In genomic region chr11:21369248-21370016, GRCm38 (mm10) we compare ENCODE assay signal across 8 mouse cellular contexts. TPM values are rescaled to one million over a fixed set of nuclear protein-coding genes. Genes with fewer than 3 reads are reported as not detected.
A peak's percentile ranks its signal among the peaks of the same experiment; 100 is the strongest.
DNase-seq lines count a peak whose midpoint lies in the region; ATAC-seq and TF ChIP-seq lines count a peak whose summit lies in the region.

No protein-coding gene starts in this region.

- H3K9ac ChIP-seq in neural tube, embryonic 11.5 days (ENCODE audit: low read length), result peak overlapping the region; percentile 62; the same call in 1 of the 2 replicates
- H3K9ac ChIP-seq in intestine, postnatal 0 days (ENCODE audit: low read depth, low read length), result peak overlapping the region; percentile 89
- peak overlapping the region; percentile 80; the same call in 1 of the 2 replicates for H3K9ac ChIP-seq in neural tube, embryonic 12.5 days

- H3K27ac ChIP-seq in neural tube, embryonic 11.5 days (ENCODE audit: low read depth, low read length), result no peak overlapping the region
- H3K27ac ChIP-seq in forebrain, embryonic 10.5 days, result no peak overlapping the region
- peak overlapping the region; percentile 99 for H3K27ac ChIP-seq in intestine, postnatal 0 days (ENCODE audit: low read depth, low read length)
- H3K27ac ChIP-seq in neural tube, embryonic 12.5 days, result no peak overlapping the region

- TF ChIP-seq CTCF in intestine, postnatal 0 days (IDR thresholded peaks at IDR 0.05; ENCODE audit: low read depth), result no peak

- no peak for ATAC-seq in neural tube, embryonic 11.5 days (ENCODE audit: insufficient read depth, low FRiP score, low TSS enrichment)
- ATAC-seq in intestine, postnatal 0 days, result no peak
- ATAC-seq in neural tube, embryonic 12.5 days (ENCODE audit: low FRiP score, low read depth), result no peak

- H3K27me3 ChIP-seq in neural tube, embryonic 11.5 days (ENCODE audit: control insufficient read depth, insufficient read depth, low read length), result no peaks in the 10 kb centered on the region
- peaks cover 12% of the 10 kb centered on the region for H3K27me3 ChIP-seq in forebrain, embryonic 10.5 days (ENCODE audit: poor library complexity, severe bottlenecking)
- no peaks in the 10 kb centered on the region for H3K27me3 ChIP-seq in intestine, postnatal 0 days (replicated peaks; ENCODE audit: control insufficient read depth, insufficient read depth, low read length)
- no peaks in the 10 kb centered on the region for H3K27me3 ChIP-seq in neural tube, embryonic 12.5 days (replicated peaks)

- H3K36me3 ChIP-seq in neural tube, embryonic 11.5 days (ENCODE audit: control insufficient read depth, insufficient read depth, low read length), result no peaks in the 10 kb centered on the region
- H3K36me3 ChIP-seq in forebrain, embryonic 10.5 days (replicated peaks), result no peaks in the 10 kb centered on the region
- H3K36me3 ChIP-seq in intestine, postnatal 0 days (ENCODE audit: control insufficient read depth, insufficient read depth), result no peaks in the 10 kb centered on the region
- no peaks in the 10 kb centered on the region for H3K36me3 ChIP-seq in neural tube, embryonic 12.5 days

- WGBS in neural tube, embryonic 11.5 days, result 25% methylated on average over 9 of the region's 9 CpGs
- WGBS in forebrain, embryonic 10.5 days, result 37% methylated on average over 9 of the region's 9 CpGs
- 9% methylated on average over 9 of the region's 9 CpGs for WGBS in intestine, postnatal 0 days
- WGBS in neural tube, embryonic 12.5 days, result 26% methylated on average over 9 of the region's 9 CpGs

- H3K4me2 ChIP-seq in neural tube, embryonic 11.5 days (ENCODE audit: low read depth), result peak overlapping the region; percentile 48
- peak overlapping the region; percentile 70 for H3K4me2 ChIP-seq in intestine, postnatal 0 days (replicated peaks; ENCODE audit: low read depth)
- peak overlapping the region; percentile 64 for H3K4me2 ChIP-seq in neural tube, embryonic 12.5 days (replicated peaks)

- H3K9me3 ChIP-seq in neural tube, embryonic 11.5 days (ENCODE audit: control insufficient read depth, low read length), result no peaks in the 10 kb centered on the region
- no peaks in the 10 kb centered on the region for H3K9me3 ChIP-seq in forebrain, embryonic 10.5 days
- no peaks in the 10 kb centered on the region for H3K9me3 ChIP-seq in intestine, postnatal 0 days (ENCODE audit: control insufficient read depth)
- no peaks in the 10 kb centered on the region for H3K9me3 ChIP-seq in neural tube, embryonic 12.5 days

- H3K4me3 ChIP-seq in neural tube, embryonic 11.5 days (ENCODE audit: low read depth, low read length), result peak overlapping the region; percentile 63
- peak overlapping the region; percentile 84 for H3K4me3 ChIP-seq in forebrain, embryonic 10.5 days
- H3K4me3 ChIP-seq in intestine, postnatal 0 days (ENCODE audit: low read depth, low read length), result peak overlapping the region; percentile 78
- H3K4me3 ChIP-seq in neural tube, embryonic 12.5 days, result peak overlapping the region; percentile 80

- H3K4me1 ChIP-seq in neural tube, embryonic 11.5 days (ENCODE audit: control insufficient read depth, insufficient read depth, low read length), result peaks cover 12% of the 10 kb centered on the region; the same call in 1 of the 2 replicates
- H3K4me1 ChIP-seq in forebrain, embryonic 10.5 days, result peaks cover 23% of the 10 kb centered on the region
- H3K4me1 ChIP-seq in intestine, postnatal 0 days (replicated peaks; ENCODE audit: control insufficient read depth, insufficient read depth, low read length), result no peaks in the 10 kb centered on the region
- peaks cover 17% of the 10 kb centered on the region for H3K4me1 ChIP-seq in neural tube, embryonic 12.5 days

- no peak for DNase-seq in neural tube, embryonic 11.5 days (ENCODE audit: low spot score)
- DNase-seq in neural tube, embryonic 10.5 days (ENCODE audit: extremely low spot score, low spot score), result no peak
- DNase-seq in forebrain, embryonic 10.5 days (ENCODE audit: extremely low spot score, low spot score), result no peak
- no peak for DNase-seq in right cerebral cortex, postnatal 14 days
- DNase-seq in left cerebral cortex, adult 11 months (ENCODE audit: low spot score), result no peak
- DNase-seq in kidney, adult 9 months, result no peak

RNA-seq across cellular contexts. Expression of gene Ugp2, which starts 1.6 kb away (rescaled TPM):
- polyA plus RNA-seq in neural tube, embryonic 11.5 days (2014; fragmentation: Nextera tagmentation; extraction: Ambion mirVana), result 69.3 and 72.5 TPM in 2 replicates
- polyA plus RNA-seq in forebrain, embryonic 10.5 days (2016; fragmentation: Nextera tagmentation; extraction: Ambion mirVana), result 44.5 and 45.2 TPM in 2 replicates
- 152 and 156 TPM in 2 replicates for polyA plus RNA-seq in intestine, postnatal 0 days (2015; fragmentation: Nextera tagmentation; extraction: Ambion mirVana)
- 72.9 and 75.0 TPM in 2 replicates for polyA plus RNA-seq in neural tube, embryonic 12.5 days (2016; fragmentation: Nextera tagmentation; extraction: Ambion mirVana)
